Mouse (Mus musculus) spleen, adult 2 months (tissue): ENCODE results near the gene Ppp2r5e.

Source experiments
- CTCF ChIP-seq: fragments of 200-500 bp; IDR thresholded peaks from 2 replicates; pipeline ENCODE4 v1.5.1; 2011; ENCODE audit warnings: mild to moderate bottlenecking, inconsistent platforms; ENCODE audit not compliant: insufficient read depth, insufficient read length, insufficient replicate concordance; ENCODE audit errors: extremely low read depth
- POLR2A ChIP-seq: fragments of 200-500 bp; IDR thresholded peaks from 2 replicates; pipeline ENCODE4 v1.6.1; 2011; ENCODE audit warnings: low read depth, low read length, inconsistent platforms

GRCm38 (mm10) chr12:75595291-75596153 is 523 bp downstream of the Ppp2r5e start:
- no peak for TF ChIP-seq CTCF
- TF ChIP-seq POLR2A = no peak
